Mouse (Mus musculus): ENCODE data around the gene Phf24. TPM values are rescaled to one million over a fixed set of nuclear protein-coding genes. Genes with fewer than 3 reads are reported as not detected.

Gene Phf24
- polyA plus RNA-seq, 1 experiment from 2014 or later, result 10.9 TPM

GRCm38 (mm10) chr4:42888806-42889205 is 27.7 kb upstream of the Phf24 start:
- H3K9me3 ChIP-seq, result no peaks in the 10 kb centered on the region
- H3K4me2 ChIP-seq (replicated peaks), result no peak overlapping the region
- WGBS, result 92% methylated on average over 6 of the region's 6 CpGs
- ATAC-seq (ENCODE audit: low FRiP score, low read depth), result no peak
- no peaks in the 10 kb centered on the region for H3K36me3 ChIP-seq
- H3K27me3 ChIP-seq (replicated peaks), result no peaks in the 10 kb centered on the region
- no peak overlapping the region for H3K9ac ChIP-seq
- no peaks in the 10 kb centered on the region for H3K4me1 ChIP-seq
- no peak overlapping the region for H3K27ac ChIP-seq
- H3K4me3 ChIP-seq, result no peak overlapping the region

- ATAC-seq (ENCODE audit: low FRiP score, low read depth), result no peak
- no peak overlapping the region for H3K27ac ChIP-seq
- WGBS, result 70% methylated on average over 7 of the region's 7 CpGs
- H3K36me3 ChIP-seq, result no peaks in the 10 kb centered on the region
- no peak overlapping the region for H3K9ac ChIP-seq
- no peak overlapping the region for H3K4me3 ChIP-seq
- H3K9me3 ChIP-seq, result no peaks in the 10 kb centered on the region
- H3K27me3 ChIP-seq (replicated peaks), result no peaks in the 10 kb centered on the region
- H3K4me2 ChIP-seq (replicated peaks), result no peak overlapping the region
- no peaks in the 10 kb centered on the region for H3K4me1 ChIP-seq
Measured at GRCm38 (mm10) chr4:42891176-42891575, 25.3 kb upstream of the Phf24 start.

GRCm38 (mm10) chr4:42895118-42895517 is 21.3 kb upstream of the Phf24 start:
- 65% methylated on average over 7 of the region's 7 CpGs for WGBS
- no peak for ATAC-seq (ENCODE audit: low FRiP score, low read depth)
- Histone ChIP-seq H3K9me3 (no peaks in the 10 kb centered on the region), H3K4me1 (no peaks in the 10 kb centered on the region), H3K9ac (no peak overlapping the region), H3K36me3 (no peaks in the 10 kb centered on the region), H3K27ac (no peak overlapping the region), H3K27me3 (replicated peaks) (no peaks in the 10 kb centered on the region), H3K4me2 (replicated peaks) (no peak overlapping the region), H3K4me3 (no peak overlapping the region)

- WGBS, result 32% methylated on average over 3 of the region's 3 CpGs
- Histone ChIP-seq H3K36me3 (no peaks in the 10 kb centered on the region), H3K27ac (no peak overlapping the region), H3K27me3 (replicated peaks) (no peaks in the 10 kb centered on the region), H3K9me3 (no peaks in the 10 kb centered on the region), H3K4me2 (replicated peaks) (no peak overlapping the region), H3K4me1 (no peaks in the 10 kb centered on the region), H3K9ac (no peak overlapping the region), H3K4me3 (no peak overlapping the region)
- no peak for ATAC-seq (ENCODE audit: low FRiP score, low read depth)
Measured at GRCm38 (mm10) chr4:42898914-42899313, 17.5 kb upstream of the Phf24 start.

GRCm38 (mm10) chr4:42900878-42901277 is 15.6 kb upstream of the Phf24 start:
- Histone ChIP-seq H3K4me1 (no peaks in the 10 kb centered on the region), H3K9ac (no peak overlapping the region), H3K9me3 (no peaks in the 10 kb centered on the region), H3K27ac (no peak overlapping the region), H3K27me3 (replicated peaks) (no peaks in the 10 kb centered on the region), H3K4me3 (no peak overlapping the region), H3K36me3 (no peaks in the 10 kb centered on the region), H3K4me2 (replicated peaks) (no peak overlapping the region)
- no peak for ATAC-seq (ENCODE audit: low FRiP score, low read depth)
- WGBS, result 75% methylated on average over 5 of the region's 5 CpGs

GRCm38 (mm10) chr4:42902174-42902573 is 14.3 kb upstream of the Phf24 start:
- Histone ChIP-seq H3K4me3 (no peak overlapping the region), H3K9ac (no peak overlapping the region), H3K27ac (no peak overlapping the region), H3K4me1 (no peaks in the 10 kb centered on the region), H3K9me3 (no peaks in the 10 kb centered on the region), H3K4me2 (replicated peaks) (no peak overlapping the region), H3K27me3 (replicated peaks) (no peaks in the 10 kb centered on the region), H3K36me3 (no peaks in the 10 kb centered on the region)
- ATAC-seq (ENCODE audit: low FRiP score, low read depth), result no peak
- 61% methylated on average over 9 of the region's 9 CpGs for WGBS

- H3K36me3 ChIP-seq, result no peaks in the 10 kb centered on the region
- no peaks in the 10 kb centered on the region for H3K9me3 ChIP-seq
- no peaks in the 10 kb centered on the region for H3K4me1 ChIP-seq
- no peak overlapping the region for H3K4me3 ChIP-seq
- no peaks in the 10 kb centered on the region for H3K27me3 ChIP-seq (replicated peaks)
- H3K4me2 ChIP-seq (replicated peaks), result no peak overlapping the region
- H3K9ac ChIP-seq, result no peak overlapping the region
- H3K27ac ChIP-seq, result no peak overlapping the region
- WGBS, result 90% methylated on average over 5 of the region's 5 CpGs
- no peak for ATAC-seq (ENCODE audit: low FRiP score, low read depth)
Measured at GRCm38 (mm10) chr4:42902730-42903129, 13.7 kb upstream of the Phf24 start.

GRCm38 (mm10) chr4:42903942-42904341 is 12.5 kb upstream of the Phf24 start:
- Histone ChIP-seq H3K9ac (no peak overlapping the region), H3K4me3 (no peak overlapping the region), H3K4me1 (no peaks in the 10 kb centered on the region), H3K4me2 (replicated peaks) (no peak overlapping the region), H3K36me3 (no peaks in the 10 kb centered on the region), H3K27ac (no peak overlapping the region), H3K9me3 (no peaks in the 10 kb centered on the region), H3K27me3 (replicated peaks) (no peaks in the 10 kb centered on the region)
- ATAC-seq (ENCODE audit: low FRiP score, low read depth), result no peak
- 65% methylated on average over 1 of the region's 1 CpGs for WGBS

- Histone ChIP-seq H3K4me2 (replicated peaks) (no peak overlapping the region), H3K9me3 (no peaks in the 10 kb centered on the region), H3K4me3 (no peak overlapping the region), H3K27ac (no peak overlapping the region), H3K36me3 (no peaks in the 10 kb centered on the region), H3K9ac (no peak overlapping the region), H3K4me1 (no peaks in the 10 kb centered on the region), H3K27me3 (replicated peaks) (no peaks in the 10 kb centered on the region)
- 93% methylated on average over 3 of the region's 3 CpGs for WGBS
- ATAC-seq (ENCODE audit: low FRiP score, low read depth), result no peak
Measured at GRCm38 (mm10) chr4:42904523-42904922, 11.9 kb upstream of the Phf24 start.

GRCm38 (mm10) chr4:42904966-42905365 is 11.5 kb upstream of the Phf24 start:
- H3K27me3 ChIP-seq (replicated peaks), result no peaks in the 10 kb centered on the region
- H3K36me3 ChIP-seq, result no peaks in the 10 kb centered on the region
- no peak overlapping the region for H3K4me3 ChIP-seq
- H3K9ac ChIP-seq, result no peak overlapping the region
- no peak for ATAC-seq (ENCODE audit: low FRiP score, low read depth)
- no peak overlapping the region for H3K27ac ChIP-seq
- no peaks in the 10 kb centered on the region for H3K9me3 ChIP-seq
- no peak overlapping the region for H3K4me2 ChIP-seq (replicated peaks)
- no peaks in the 10 kb centered on the region for H3K4me1 ChIP-seq
- WGBS, result 80% methylated on average over 6 of the region's 6 CpGs

GRCm38 (mm10) chr4:42913391-42913790 is 3.1 kb upstream of the Phf24 start:
- Histone ChIP-seq H3K27me3 (replicated peaks) (peaks cover 31% of the 10 kb centered on the region), H3K4me3 (no peak overlapping the region)
- WGBS, result 49% methylated on average over 10 of the region's 10 CpGs

GRCm38 (mm10) chr4:42915311-42915710 is 1.1 kb upstream of the Phf24 start:
- ATAC-seq (ENCODE audit: low FRiP score, low read depth), result no peak
- 86% methylated on average over 12 of the region's 12 CpGs for whole genome bisulfite sequencing
- peaks cover 35% of the 10 kb centered on the region for H3K27me3 ChIP-seq (replicated peaks)

More at GRCm38 (mm10) chr4:42913391-42913790, 3.1 kb upstream of the Phf24 start:
- no peaks in the 10 kb centered on the region for H3K36me3 ChIP-seq
- no peak overlapping the region for H3K9ac ChIP-seq
- no peak for ATAC-seq (ENCODE audit: low FRiP score, low read depth)
- no peak overlapping the region for H3K4me2 ChIP-seq (replicated peaks)
- no peaks in the 10 kb centered on the region for H3K9me3 ChIP-seq
- H3K4me1 ChIP-seq, result peaks cover 8% of the 10 kb centered on the region
- H3K27ac ChIP-seq, result no peak overlapping the region

GRCm38 (mm10) chr4:42915966-42916365 is 494 bp upstream of the Phf24 start:
- no peaks in the 10 kb centered on the region for H3K9me3 ChIP-seq
- no peak overlapping the region for H3K27ac ChIP-seq
- no peak overlapping the region for H3K4me2 ChIP-seq (replicated peaks)
- H3K9ac ChIP-seq, result no peak overlapping the region
- peaks cover 35% of the 10 kb centered on the region for H3K27me3 ChIP-seq (replicated peaks)
- ATAC-seq (ENCODE audit: low FRiP score, low read depth), result peak; percentile 14; the same call in 1 of the 2 replicates
- WGBS, result 70% methylated on average over 1 of the region's 1 CpGs
- peaks cover 8% of the 10 kb centered on the region for H3K4me1 ChIP-seq
- no peak overlapping the region for H3K4me3 ChIP-seq
- H3K36me3 ChIP-seq, result no peaks in the 10 kb centered on the region

More at GRCm38 (mm10) chr4:42915311-42915710, 1.1 kb upstream of the Phf24 start:
- no peak overlapping the region for H3K4me2 ChIP-seq (replicated peaks)
- H3K4me1 ChIP-seq, result peaks cover 8% of the 10 kb centered on the region
- no peak overlapping the region for H3K9ac ChIP-seq
- no peaks in the 10 kb centered on the region for H3K36me3 ChIP-seq
- no peak overlapping the region for H3K27ac ChIP-seq
- H3K9me3 ChIP-seq, result no peaks in the 10 kb centered on the region
- no peak overlapping the region for H3K4me3 ChIP-seq
